Mouse (Mus musculus) testis, adult 10 weeks (tissue): ENCODE results near the gene Msx3. TPM values are rescaled to one million over a fixed set of nuclear protein-coding genes. Genes with fewer than 3 reads are reported as not detected.

Experiments used
- polyA plus RNA-seq: library from polyadenylated mRNA; stranded (reverse); fragments of 350-450 nt; fragmentation: Illumina TruSeq; extraction: RNeasy Lipid Tissue Mini Kit (QIAGEN cat#74804); gene quantifications from one replicate; pipeline ENCODE4 v1.2.3, GENCODE M21; 2014; ENCODE audit warnings: low read depth, low replicate concordance

Msx3 gene
- polyA plus RNA-seq = not detected

DNA sequence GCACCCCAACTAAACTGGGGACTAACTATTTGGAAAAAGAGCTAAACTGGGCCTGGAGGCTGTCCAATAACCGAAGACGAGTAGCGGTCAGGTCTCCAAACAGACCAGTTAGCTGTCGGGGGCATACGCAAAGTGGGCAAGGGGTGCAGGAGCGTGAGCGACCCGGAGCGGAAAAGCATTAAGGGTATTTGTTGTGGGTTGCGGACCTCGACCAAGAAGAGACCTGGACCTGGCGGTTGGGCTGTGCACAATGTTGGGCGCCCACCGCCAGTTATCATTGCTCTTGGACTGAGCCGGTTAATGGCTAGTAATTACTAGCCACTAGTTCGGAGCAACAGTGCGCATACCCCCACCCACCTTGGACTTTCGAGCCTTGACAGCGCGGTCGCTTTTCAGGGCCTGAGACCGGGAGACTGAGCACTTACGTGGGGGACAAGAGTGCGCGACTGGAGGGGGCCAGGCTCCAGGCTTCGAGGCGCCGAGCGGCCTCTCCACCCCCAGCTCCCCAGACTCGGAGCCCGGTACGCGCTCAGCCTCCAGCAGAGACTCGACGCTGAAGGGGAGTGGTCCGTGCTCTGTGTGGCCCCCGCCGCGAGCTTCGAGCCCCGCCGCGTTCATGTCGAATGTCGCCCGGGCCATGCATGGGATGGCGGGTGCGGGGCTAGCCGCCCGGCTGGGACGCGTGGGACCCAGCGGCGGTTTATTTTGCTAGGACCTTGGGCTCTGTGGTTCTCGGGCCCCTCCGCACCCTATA, at the start of gene Msx3:
Msx3 (minus strand) TSS at position 729 of the 754 bp plus-strand sequence.

DNA sequence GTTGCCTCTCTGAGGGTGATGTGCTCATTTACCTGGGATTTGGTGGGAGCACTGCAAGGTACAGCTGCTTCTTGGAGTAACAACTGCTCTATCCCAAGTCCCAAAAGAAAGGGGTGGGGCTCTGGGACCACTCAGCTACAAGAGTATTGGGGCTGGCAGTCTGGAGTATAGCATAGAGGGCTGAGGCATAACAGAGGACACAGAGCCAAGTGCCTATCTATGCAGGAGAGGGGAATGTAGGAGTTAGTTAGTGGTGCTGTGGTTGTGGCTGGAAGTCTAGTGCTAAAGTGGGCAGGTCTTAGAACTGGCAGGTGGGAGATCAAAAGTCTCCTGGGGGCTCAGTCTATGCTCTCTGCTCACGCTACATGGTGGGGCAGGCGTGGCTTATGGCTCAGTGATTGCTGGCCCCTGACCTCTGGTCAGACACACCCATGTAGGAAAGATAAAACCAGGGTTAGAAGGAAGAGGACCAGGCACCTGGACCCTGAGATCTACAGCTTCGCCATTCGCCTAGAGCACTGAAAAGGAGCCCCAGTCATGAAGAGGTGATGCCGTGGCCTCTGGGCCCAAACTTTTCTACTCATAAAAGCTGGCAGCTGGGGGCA, 44.1 kb upstream of the Msx3 start, which contains the start of gene Prap1:
Prap1 (plus strand) TSS at position 472 of the 605 bp plus-strand sequence.

DNA sequence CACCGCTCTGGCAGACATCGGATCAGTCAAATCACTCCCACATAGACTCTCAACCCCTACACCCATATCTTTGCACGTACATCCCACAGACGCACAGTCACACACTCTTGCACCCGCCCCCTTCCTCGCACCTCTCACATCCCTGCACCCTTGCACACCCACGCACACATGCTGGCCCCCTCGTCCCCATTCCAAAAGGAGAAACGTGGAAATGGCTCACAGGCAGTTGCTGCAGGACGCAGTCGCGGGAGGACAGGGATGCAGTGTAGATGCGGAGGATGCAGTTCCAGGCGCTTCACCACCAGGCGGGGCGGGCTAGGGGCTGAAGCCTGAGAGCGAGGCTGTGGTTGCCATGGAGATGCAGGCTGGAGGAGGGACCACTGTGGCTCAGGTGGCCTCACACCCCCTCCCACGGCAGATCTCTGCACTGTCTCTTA, 33.4 kb upstream of the Msx3 start, which contains the start of gene Caly:
Caly (minus strand) TSS at position 307 of the 437 bp plus-strand sequence.

DNA sequence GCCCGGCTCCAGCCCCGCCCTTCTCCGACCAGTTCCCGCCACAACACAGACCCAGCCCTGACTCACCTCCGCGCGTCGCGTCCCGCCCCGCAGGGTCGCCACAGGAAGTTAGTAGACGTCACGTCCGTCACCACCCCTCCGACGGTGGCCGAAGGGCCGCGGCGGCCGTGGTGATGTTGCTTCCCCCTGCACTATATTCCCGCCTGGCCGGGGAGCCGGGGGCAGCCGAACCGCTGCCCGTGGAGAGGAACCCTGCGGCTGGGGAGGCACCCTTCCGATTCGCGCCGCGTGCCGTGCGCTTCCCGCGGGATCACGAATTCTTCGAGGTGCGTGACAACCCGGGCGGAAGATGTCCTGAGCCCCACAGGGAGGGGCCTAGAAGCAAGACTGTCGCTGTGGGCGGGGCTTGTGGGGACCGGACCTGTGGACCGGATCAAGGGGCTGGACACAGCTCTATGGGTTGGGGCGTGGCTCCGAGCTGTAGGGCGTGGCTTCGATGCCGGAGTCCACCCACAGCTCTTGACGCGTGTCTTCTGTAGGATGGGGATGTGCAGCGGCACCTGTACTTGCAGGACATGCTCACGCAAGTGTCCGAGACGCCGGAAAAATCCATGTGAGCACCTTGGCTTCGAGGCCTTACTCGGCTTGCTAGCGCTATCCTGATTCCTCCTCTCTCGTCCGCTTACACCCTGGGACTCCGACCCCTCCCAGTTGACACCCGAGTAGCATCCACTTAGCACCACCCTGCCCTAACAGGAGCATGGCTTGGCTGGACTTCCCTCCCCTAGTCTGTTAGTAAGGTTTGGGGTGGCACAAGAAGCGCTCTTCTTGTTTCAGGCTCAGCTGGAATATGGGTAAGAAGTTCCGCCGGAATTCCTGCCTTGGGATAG, 12.4 kb downstream of the Msx3 start, which contains the start of the genes Zfp511 and Tubgcp2:
Zfp511 (plus strand) TSS at position 111 of the 890 bp plus-strand sequence.
Tubgcp2 (minus strand) TSS at position 389 of the 890 bp plus-strand sequence.

Other genes starting within 250 kb of the Msx3 start
- not detected for gene Adgra1, start 214.9 kb downstream of the Msx3 start, polyA plus RNA-seq
- 1.8 TPM for gene Kndc1, start 154.4 kb downstream of the Msx3 start, polyA plus RNA-seq
- not detected for gene Utf1, start 105.3 kb downstream of the Msx3 start, polyA plus RNA-seq
- gene 6430531B16Rik, start 70.3 kb downstream of the Msx3 start, polyA plus RNA-seq = 12.0 TPM
- gene Adam8, start 56.5 kb downstream of the Msx3 start, polyA plus RNA-seq = 0.56 TPM
- gene Zfp511, start 12.7 kb downstream of the Msx3 start, polyA plus RNA-seq = 23.5 TPM
- 55.8 TPM for gene Tubgcp2, start 12.4 kb downstream of the Msx3 start, polyA plus RNA-seq
- not detected for gene Caly, start 33.5 kb upstream of the Msx3 start, polyA plus RNA-seq
- gene Prap1, start 44.3 kb upstream of the Msx3 start, polyA plus RNA-seq = not detected
- 0.53 TPM for gene Fuom, start 53.4 kb upstream of the Msx3 start, polyA plus RNA-seq
- gene Paox, start 66.7 kb upstream of the Msx3 start, polyA plus RNA-seq = 1.2 TPM
- gene Echs1, start 67.4 kb upstream of the Msx3 start, polyA plus RNA-seq = 14.5 TPM
- gene Mtg1, start 88.5 kb upstream of the Msx3 start, polyA plus RNA-seq = 3.1 TPM
- 0.15 TPM for gene Sprn, start 105.8 kb upstream of the Msx3 start, polyA plus RNA-seq
- not detected for gene Olfr522, start 115.7 kb upstream of the Msx3 start, polyA plus RNA-seq
- not detected for gene Olfr523, start 124.1 kb upstream of the Msx3 start, polyA plus RNA-seq
- gene Olfr524, start 156.9 kb upstream of the Msx3 start, polyA plus RNA-seq = not detected
- not detected for gene Cd163l1, start 169.2 kb upstream of the Msx3 start, polyA plus RNA-seq
- not detected for gene 5830411N06Rik, start 198.2 kb upstream of the Msx3 start, polyA plus RNA-seq